Mouse (Mus musculus) bone marrow, adult 2 months (tissue): ENCODE results near the gene Sult1a1.

Experiments used
- CTCF ChIP-seq: fragments of 200-500 bp; IDR thresholded peaks from 2 replicates; pipeline ENCODE4 v1.5.1; 2011; ENCODE audit warnings: low read length, control low read depth; ENCODE audit not compliant: control insufficient read depth, insufficient read depth
- POLR2A ChIP-seq: fragments of 200-500 bp; IDR thresholded peaks from 2 replicates; pipeline ENCODE4 v1.6.1; 2011; ENCODE audit warnings: low read depth, mild to moderate bottlenecking, control low read depth, low read length, borderline replicate concordance; ENCODE audit not compliant: control insufficient read depth

GRCm38 (mm10) chr7:126707442-126708174 is 31.4 kb upstream of the Sult1a1 start, which contains the start of gene Coro1a:
- TF ChIP-seq POLR2A (no peak), CTCF (no peak)
